Mouse (Mus musculus): ENCODE data around the gene Col18a1.
A peak's percentile ranks its signal among the peaks of the same experiment; 100 is the strongest.
"Not testable (repeated sequence)": the region's sequence is repeated elsewhere in the genome, so short reads cannot be mapped to it uniquely, and the experiment has no call there.

The Col18a1 gene

DNA sequence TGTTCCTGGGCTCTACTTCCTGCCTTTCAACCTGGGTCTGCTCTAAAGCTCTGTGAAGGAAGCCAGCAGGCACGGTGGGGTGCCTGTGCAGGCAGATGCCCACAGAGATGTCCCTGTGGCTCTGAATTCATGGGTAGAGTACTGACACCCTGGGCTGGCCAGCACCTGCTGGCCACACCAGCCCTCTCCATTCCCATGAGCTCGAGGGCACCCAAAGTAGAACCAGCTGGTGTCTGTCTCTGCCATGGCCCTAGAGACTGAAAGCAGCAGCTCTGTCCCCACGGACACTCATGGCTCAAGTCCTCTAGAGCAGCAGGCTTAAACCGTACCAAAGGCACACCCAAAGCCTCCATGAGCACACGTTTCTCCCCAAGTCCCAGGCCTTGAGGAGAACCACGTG, 30.1 kb downstream of the Col18a1 start:
- no peak for DNase-seq (ENCODE audit: low spot score in 2 of 2)

DNA sequence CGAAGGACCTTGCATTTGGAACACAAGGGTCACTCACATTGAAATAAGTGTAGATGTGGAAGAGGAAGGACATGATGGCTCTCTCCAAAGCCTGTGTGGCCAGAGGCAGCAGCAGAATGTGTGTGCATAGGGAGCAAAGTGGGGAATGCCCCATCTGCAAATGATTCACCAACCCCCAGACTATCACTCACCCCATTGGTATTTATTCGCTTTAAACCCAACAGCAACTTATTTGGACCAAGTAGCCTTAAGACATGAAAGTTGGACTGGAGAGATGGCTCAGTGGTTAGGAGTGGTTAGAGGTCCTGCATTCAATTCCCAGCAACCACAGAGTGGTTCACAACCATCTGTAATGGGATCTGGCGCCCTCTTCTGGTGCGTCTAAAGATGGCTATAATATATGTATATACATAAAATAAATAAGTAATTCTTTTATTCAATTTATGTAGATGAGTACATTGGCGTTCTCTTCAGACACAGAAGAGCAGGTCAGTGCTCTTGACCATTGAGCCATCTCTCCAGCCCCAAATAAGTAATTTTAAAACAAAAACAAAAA, 31.0 kb downstream of the Col18a1 start:
- no peak for DNase-seq (ENCODE audit: low spot score in 2 of 2)

DNA sequence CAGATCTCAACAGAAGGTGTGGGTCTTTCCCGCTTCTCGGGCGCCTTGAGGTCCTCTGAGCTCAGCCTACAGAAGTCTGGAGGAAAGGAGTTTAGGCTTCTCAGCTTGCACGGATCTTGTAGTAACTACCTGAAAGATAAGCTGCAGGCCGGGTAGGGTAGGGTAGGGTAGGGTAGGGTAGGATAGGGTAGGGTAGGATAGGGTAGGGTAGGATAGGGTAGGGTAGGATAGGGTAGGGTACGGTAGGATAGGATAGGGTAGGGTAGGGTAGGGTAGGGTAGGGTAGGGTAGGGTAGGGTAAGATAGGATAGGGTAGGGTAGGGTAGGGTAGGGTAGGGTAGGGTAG, 31.6 kb downstream of the Col18a1 start:
- DNase-seq (ENCODE audit: low spot score in 2 of 2): not testable (repeated sequence)

DNA sequence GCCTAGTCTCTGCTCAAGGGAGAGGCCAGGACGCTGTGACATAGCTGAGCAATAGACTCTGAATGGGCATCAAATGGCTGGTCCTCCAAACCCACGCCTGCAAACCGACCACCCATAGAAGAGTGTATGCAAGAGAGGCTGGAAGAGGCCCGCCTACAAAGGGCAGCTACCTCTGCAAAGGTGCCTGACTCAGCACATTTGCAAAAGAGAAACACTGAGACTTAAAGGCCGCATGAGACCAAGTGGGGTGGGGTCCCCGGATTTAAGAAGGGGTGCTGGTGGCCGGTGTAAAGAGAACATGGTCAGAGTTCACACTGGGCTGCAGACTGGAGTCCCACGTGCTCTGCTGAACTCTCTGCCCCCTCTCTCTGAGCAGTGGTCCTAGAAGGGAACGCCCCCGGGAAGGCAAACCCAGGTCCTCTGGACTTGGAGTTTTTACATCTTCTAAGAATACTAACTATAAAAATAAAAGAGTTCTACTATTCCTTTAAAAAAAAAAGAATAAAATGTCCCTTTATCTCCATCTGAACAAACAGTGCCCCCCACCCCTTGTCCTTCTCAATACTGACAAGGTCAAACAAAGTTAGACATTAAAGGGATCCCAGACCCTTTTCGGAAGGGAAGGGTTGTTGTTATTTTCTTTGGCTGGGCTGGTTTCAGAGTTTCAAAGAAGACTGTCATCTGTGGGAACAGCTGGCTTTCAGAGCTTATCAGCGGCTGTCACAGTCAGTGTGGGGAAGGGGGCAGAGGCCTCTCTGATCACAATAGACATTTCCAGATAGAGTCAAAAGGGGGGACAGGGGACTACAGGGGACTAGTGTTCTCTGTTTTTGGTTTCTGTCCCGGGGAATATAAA, 32.2 kb downstream of the Col18a1 start:
- no peak for DNase-seq (ENCODE audit: low spot score in 2 of 2)

DNA sequence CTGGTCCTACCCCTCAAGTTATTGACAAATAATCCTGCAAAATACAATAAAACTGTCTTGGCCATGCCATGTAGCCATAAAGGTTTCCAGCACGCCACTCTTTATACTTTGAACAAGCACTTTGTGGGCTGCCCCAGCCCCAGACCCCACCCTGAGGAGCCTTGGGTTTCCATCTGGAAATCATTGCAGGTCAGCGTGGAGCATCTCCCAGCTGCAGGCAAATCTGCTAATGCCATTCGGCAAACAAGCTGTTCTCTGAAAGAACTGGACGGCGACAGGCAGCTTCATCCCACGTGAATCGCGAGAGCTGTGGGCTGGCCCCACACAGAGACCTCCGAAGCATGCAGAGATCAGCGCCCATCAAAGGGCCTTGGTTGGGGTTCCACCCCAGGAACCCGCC, 34.2 kb downstream of the Col18a1 start:
- DNase-seq (ENCODE audit: low spot score in 2 of 2): no peak

DNA sequence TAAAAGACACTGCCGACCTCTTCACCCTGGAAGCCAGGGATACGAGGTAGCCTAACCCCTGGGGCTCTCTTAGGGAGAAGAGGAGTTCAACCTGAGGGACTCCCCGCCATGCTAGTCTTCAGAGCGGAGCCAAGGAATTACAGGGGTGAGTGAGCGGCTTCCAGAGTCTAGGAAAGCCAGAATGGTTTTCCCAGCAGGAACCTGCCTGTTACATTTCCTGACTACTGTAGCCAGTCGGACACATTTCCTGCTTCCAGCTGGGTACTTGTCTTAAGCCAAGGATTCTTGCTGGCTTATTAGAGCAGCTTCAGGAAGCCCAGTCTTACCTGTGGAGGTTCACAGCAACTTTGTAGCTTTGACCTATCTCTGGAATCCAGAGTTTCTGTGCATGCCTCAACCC, 34.8 kb downstream of the Col18a1 start:
- DNase-seq (ENCODE audit: low spot score in 2 of 2): no peak

DNA sequence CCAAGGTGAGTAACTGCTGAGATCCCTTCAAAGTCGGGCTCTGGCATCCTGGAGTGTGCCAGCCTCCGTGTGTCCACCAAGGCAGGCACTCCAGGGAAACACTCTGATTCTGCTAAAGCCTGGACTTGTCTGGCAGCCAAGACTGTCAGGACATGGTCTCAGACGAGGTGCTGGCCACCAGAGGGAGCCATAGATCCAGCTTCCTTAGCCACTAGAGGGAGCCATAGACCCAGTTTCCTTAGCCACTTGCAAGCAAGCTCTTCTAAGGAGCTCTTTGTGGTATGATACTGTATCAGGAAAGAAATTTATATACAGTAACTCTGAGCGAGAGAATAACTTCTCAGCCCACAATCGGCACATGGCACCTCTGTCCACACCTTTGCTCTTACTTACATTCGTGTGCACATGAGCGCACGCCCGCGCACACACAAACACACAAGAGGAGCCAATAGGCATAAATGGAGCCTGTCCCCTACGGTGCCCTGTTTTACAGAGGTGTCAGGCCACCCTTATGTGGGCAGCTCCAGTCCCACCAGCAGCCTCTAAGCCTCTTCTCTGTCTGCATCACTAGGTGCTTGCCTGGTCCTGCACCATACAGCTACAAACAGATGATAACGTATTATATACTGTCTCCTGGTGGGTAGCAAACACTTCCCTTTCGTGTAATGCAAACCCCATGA, 35.6 kb downstream of the Col18a1 start:
- peak; percentile 95 to 97 for DNase-seq (ENCODE audit: low spot score in 2 of 2)

DNA sequence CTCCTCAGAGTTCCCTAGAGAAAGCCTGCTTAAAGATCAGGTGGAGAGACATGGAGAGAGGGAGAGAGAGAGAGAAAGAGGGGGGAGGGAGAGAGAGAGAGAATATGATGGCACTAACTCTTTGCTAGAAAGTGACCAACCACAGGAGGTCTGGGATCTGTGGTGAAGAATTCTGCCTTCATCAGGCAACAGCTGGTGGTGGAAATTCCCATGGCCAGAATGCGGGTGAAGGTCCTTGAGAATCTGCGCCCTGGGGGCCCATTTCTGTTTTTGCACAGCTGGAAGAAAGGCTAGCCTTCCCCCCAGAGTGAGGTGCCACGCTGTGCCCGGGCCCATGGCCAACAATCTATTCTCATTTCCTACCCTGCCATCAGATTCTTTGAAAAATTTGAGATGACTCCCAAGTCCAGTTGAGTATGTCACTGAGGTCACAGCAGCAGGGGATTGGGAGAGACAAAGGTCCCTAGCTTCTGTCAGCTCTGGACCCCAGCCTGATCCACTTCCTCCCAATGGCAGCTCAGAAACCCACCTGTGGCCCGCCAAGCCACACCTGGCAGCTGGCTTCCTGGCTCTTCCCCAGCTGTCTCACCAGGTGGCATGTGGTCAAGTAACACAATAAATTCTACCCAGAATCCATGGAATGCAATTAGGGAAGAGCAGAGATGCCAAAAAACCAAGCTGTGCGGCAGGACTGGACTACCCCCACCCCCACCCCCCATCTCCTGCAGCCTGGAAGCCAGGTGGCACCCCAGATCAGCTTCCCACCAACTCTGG, 36.5 kb downstream of the Col18a1 start:
- no peak for DNase-seq (ENCODE audit: low spot score in 2 of 2)

DNA sequence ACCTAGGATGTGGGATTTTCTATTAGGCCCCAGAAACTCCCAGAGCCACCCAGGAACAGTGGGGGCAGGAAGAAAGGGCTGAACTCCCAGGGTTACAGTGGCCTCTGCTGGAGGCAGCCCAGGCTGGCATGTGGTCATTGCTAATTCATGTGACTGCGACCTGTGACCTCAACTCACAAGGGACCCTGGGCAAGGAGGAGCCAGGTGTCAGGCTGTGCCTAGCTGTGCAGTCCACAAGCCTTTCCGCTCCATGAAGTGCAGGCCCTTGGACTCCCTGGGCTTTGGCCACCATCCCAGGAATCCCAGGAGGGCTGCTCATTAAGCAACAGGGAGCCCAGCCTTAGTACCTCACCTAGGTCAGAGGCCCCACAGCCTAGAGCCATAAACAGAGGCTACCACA, 38.4 kb downstream of the Col18a1 start:
- DNase-seq (ENCODE audit: low spot score in 2 of 2): no peak

DNA sequence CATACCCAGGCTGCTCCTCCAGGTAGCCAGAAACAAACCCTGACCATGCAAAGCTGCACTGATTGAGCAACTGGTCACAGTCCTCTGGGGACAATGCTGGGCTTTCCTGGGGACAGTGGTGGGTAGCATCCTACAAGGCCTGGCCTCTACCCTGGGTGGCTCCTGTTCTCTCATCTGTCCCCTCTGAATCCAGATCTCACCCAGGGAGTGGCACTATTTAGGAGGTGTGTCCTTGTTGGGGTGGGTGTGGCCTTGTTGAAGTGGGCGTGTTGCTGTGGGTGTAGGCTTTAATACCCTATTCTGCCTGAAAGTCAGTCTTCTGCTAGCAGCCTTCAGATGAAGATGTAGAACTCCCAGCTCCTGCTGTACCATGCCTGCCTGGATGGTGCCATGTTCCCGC, 39.8 kb downstream of the Col18a1 start:
- DNase-seq (ENCODE audit: low spot score in 2 of 2): no peak

DNA sequence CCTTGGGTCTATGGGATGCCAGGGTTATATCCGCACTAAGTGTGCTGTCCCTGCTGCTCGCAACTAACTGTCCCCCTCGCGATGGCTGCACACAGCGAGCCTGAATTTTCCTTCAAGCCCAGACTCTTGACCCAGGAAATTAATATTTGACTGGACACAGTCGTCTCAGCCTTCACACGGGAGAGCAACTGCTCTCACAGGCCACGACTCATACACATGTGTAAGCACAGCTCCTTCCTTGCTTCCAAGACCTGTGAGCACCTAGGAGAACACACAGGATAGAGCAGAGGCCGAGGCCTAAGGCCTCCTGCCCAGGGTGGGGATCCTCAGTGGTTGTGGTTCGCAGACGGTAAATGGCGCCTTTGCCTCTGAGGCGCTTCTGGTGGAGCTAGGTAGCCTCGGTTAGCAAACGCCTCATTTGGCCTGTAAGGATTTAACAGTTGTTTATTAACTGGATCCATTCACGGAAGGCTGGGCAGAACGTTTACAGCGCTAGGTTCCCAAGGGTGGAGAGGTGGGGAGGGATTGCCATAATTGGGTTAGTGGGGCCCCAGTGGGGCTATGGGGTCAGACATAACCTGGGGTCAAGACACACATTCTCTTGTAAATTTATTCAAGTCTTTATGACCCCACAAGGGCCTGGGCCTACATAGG, 41.1 kb downstream of the Col18a1 start:
- no peak for DNase-seq (ENCODE audit: low spot score in 2 of 2)

DNA sequence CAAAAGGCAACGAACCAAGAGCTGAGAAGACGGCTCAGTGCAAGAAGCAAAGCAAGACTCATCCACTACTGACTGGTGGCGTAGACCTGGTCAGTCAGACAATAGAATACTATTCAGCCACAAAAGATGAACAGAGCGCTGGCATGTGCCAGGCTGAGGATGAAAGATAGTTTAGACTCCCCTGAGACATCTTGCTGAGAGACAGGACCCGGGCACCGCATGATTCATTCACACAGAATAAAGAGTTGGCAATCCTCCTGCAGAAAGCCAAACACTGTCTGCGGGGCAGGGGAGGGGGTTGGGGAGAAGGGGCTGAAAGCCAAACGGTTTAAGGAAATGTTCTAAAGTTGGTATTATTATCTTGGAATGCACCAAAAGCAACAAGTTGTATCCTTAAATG, 42.4 kb downstream of the Col18a1 start:
- DNase-seq (ENCODE audit: low spot score in 2 of 2): no peak

DNA sequence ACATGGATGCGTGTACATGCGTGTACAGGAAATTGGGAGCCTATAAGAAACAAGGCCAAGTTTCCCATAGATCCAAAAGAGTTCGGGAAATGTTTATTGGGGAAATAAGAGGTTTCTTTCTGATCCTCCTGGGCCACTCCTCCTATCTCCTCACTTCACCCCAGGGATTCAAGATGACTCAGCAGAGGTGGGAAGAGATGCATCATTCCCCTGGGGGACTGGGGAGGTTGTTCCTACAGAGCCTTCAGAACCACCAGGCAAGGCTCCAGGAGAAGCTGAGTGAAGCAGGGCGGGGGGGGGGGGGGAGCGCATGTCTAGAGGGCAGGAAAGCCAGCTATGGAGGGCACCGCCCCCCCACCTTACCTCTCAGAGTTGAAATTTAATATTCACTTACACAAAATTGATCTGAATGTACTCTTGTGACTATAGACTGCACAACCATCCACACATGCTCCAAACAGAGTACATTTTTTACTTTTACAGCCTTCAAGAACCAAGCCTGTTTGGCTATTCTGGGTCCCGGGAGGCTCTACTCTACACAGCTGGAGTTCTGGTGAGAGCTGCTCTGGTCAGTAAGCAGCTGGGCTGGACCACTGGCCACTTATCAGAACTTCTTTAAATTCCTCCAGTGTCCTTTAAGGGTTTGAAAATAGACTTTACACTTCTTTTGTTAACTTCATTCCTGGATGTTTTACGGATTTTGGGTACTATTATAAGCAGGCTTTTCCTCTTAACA, 44.9 kb downstream of the Col18a1 start:
- peak in 1 of 2 experiments; percentile 29 for DNase-seq (ENCODE audit: low spot score in 2 of 2)

DNA sequence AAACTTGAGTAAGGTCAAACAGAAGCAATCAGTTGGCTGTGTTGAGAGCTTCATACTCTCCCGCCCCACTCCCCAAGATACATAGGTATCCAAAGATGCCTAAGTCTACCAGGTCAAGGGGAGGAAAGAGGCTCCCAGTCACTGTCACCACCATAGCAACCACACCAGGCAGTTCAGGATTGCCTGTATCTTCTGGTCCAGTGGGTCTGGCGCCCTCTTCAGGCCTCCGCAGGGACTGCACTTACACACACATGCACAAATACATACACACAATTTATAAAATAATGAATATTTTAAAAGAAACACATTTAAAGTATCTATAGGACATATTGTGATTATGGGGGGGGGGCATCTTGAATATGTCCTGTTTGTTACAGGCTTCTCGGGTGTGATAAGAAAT, 45.8 kb downstream of the Col18a1 start:
- no peak for DNase-seq (ENCODE audit: low spot score in 2 of 2)

DNA sequence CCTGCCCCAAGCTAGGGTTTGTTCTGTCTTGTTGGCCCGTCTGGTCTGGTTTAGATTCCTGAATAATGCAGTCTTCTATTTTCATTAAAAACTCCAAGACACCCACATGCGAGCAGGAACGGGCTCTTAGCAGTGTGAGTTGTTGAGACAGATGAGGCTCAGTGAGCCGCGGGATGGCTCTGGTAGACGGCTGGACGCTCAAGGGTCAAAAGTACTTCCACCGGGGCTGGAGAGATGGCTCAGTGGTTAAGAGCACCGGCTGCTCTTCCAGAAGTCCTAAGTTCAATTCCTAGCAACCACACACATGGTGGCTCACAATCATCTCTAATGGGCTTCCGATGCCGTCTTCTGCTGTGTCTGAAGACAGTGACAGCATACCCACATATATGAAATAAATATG, 46.9 kb downstream of the Col18a1 start:
- no peak for DNase-seq (ENCODE audit: low spot score in 2 of 2)

DNA sequence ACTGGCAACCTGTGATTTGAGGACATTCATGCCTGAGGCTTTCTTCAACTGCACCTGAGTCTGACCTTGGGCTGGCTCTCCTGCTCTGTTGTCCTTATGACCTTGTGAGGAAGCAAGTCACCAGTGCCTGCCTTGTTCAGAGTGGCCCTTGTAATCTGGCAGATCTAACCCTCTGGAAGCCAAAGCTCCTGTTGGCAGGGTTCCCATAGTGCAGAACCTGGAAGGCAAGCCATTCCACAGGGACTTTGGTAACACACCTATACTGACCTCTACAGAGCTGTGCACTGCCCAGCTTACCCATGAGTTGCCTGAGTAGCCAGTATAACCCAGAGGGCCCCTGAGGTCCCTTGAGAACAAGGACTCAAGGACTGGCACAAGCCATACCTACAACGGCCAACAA, 48.0 kb downstream of the Col18a1 start:
- no peak for DNase-seq (ENCODE audit: low spot score in 2 of 2)

DNA sequence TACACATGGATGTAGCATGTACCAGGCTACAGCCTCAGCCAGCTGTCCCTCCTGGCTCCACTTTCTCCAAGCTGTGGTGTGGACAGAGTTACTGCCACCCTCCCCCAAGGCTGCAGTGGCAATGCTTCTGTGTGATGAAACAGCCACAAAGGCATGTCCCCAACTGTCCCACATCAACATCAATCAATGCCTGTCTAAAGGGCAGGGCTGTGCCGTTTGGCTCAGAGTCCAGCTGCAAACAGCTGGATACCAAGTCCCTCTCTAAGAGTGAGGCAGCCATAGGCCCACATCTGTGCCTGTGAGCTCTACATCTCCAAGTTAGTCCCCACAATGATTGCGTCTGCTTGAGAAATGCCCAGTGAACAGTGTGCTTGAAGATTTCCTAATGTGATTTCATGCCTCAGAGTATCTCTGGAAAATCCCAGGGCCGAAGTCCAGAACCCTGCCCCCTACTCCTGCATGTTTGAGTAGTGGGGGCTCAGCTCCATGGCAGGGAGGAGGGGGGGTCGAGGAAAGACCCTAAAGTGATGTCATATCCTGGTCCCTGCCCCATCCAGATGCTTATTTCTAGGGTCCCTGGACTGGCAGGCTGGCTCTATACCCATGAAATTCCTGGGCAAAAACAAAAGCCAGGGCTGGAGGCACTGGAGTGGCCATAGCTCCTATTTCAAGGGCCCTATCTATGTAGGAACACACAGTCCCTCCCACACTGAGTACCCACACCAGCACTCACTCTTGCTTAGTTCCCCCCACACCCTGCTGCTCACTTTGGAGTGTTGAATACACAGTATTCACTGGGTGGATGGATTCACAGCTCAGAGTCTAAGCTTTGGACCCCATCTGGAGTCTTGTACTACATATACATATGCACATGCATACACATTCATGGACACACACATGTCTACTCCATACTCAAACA, 49.6 kb downstream of the Col18a1 start:
- DNase-seq (ENCODE audit: low spot score in 2 of 2): no peak

DNA sequence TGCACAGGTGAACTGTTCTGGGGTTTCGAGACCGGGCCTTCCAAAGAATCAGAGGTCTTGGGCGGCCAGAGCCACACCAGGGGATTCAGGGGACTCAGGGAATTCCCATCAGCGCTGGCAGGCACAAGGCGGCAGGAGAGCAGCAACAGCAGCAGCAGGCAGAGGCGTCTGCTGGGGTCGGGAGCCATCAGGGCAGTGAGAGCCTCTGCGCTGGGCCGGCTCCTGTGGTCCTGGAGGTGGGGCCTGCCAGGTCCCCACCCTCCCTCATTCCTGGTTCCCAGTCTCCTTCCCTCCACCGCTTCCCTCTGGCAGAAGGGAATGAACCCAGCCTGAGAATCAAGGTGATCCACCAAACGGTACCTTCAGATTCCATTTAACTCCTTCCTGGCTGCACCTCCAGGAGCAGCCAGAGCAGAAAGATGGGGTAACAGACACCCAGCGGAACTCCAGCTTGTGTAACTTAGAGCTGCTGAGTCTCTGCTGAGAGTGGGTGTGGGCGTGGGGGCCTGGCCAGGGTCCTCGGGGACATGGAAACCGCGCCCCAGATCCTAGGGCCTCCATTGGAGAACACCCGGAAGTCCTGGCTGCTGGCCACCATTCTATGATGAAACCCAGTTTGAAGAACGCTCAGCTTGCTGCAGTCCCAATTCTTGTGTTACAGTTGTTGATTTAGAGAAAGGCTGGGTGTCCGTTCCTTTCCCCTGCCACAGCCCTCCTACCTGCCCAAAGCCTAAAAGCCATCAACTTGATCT, 52.7 kb downstream of the Col18a1 start:
- no peak for DNase-seq (ENCODE audit: low spot score in 2 of 2)

DNA sequence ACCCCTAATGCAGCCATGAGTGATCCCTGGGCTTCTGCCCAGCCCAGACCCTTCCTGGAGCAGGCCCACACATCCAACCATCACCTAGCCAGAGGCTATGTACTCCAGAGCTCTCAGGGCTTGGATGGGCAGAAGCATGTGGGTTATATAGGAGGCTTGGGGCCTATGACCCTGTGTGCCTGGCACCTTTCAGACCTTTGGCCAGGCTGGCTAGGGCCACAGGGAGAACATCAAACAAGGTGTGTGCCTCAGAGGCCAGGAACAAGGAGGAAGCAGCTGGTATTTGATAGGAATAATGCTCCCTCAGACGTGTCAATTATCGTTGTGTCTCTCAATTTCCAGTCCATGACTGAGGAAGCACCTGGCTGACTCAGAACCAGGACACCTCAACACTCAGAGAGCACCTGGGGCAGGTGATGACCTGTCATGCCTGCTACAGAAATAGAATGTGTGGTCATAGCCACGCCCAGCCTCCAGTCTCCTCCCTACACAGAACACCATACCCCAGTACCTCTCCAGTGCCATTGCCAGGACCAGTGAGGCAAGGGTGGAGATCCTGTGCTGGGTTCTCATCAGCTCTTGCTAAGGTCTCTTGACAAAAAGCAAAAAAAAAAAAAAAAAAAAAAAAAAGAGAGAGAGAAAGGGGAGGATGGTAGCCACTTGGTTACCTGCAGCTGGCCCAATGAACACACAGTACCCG, 54.6 kb downstream of the Col18a1 start:
- no peak for DNase-seq (ENCODE audit: low spot score in 2 of 2)

All from right cerebral cortex, adult 2 months (tissue).